In genomic region chr7:101336686-101337085, GRCm38 (mm10) we compare ENCODE assay signal across 15 mouse cellular contexts.
"Had no signal": no experiment of that assay in that cellular context is flagged by ENCODE, and none has a peak within 500 bp of the region (broad histone marks: within the 10 kb centered on the region; RNA-seq: fewer than 3 reads in every experiment).

No protein-coding gene starts in this region.

- H3K27ac ChIP-seq: neural tube, embryonic 15.5 days; stomach, embryonic 15.5 days; stomach, postnatal 0 days had no signal

- DNase-seq: retina, postnatal 1 day; right cerebral cortex, adult 18-20 months; right cerebral cortex, postnatal 14 days; right cerebral cortex, postnatal 25 days; right cerebral cortex, postnatal 4 days; spleen, adult 18-20 months; thymus, adult 18-20 months; thymus, adult 2 months; thymus, postnatal 14 days; thymus, postnatal 25 days; thymus, postnatal 36 days; thymus, postnatal 4 days had no signal

- H3K4me2 ChIP-seq: neural tube, embryonic 15.5 days; stomach, embryonic 15.5 days had no signal

- H3K4me3 ChIP-seq: neural tube, embryonic 15.5 days; stomach, embryonic 15.5 days had no signal

- H3K9me3 ChIP-seq: neural tube, embryonic 15.5 days; stomach, embryonic 15.5 days had no signal

- H3K9ac ChIP-seq: neural tube, embryonic 15.5 days; stomach, embryonic 15.5 days had no signal

- H3K4me1 ChIP-seq: neural tube, embryonic 15.5 days had no signal

- H3K27me3 ChIP-seq: neural tube, embryonic 15.5 days; stomach, embryonic 15.5 days had no signal

- H3K36me3 ChIP-seq: neural tube, embryonic 15.5 days; stomach, embryonic 15.5 days had no signal
